Mouse (Mus musculus): ENCODE data around the gene Pex26. TPM values are rescaled to one million over a fixed set of nuclear protein-coding genes. Genes with fewer than 3 reads are reported as not detected.

Gene Pex26
- total and polyA plus RNA-seq, 3 experiments = 6.9 to 9.9 TPM; not detected in 1

- TF ChIP-seq NRF1 (IDR thresholded peaks at IDR 0.05; ENCODE audit: insufficient read depth, low read depth, low read length, poor library complexity, severe bottlenecking) (no peak), RCOR1 (IDR thresholded peaks at IDR 0.05; ENCODE audit: low read depth, low read length) (no peak), MXI1 (IDR thresholded peaks at IDR 0.05; ENCODE audit: low read depth, low read length) (no peak)
These were observed 59.7 kb downstream of the Pex26 start (continued) for GRCm38 (mm10) chr6:121243161-121243560.

DNA sequence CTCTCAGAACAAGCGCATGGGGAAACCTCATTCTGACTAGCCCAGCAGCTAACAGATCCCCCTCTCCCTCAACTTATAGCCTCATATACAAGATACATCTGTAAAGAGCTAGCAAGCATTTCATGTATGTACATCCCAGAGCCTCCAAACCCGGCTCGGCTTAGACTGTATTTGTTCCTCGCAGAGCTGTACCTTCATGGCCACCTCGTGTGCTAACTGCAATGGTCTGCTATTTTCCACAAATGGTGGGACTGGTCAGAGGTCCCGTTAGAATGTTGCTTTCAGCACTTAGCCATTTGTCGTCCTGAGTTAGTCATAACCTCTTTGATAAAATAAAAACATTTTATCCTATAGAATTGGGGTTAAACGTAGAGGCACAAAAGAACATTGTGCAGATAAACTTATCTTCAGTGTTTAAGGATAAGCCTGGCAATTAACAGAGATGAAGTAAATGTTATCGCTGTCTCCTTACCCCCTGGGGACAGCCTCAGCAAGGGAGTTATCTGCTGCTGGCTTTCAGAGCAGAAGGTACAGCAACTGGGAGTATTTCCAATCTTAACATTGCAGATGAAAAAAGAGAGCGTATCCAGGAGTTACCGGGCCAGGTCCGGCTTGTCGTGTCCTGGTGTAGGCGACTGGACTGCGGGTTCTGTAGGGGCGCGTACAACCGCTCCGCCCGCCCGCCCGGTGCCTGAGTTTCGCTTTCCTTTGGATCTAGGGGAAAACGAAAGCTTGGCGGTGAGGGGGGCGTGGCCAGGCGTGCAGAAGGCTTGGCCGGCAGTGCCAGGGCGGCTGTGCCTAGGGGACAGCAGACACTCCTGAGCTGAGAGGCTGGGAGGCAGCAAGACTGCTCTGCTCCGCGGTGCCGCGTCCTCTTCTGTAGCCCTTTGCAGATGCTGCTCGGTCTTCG, 61.9 kb downstream of the Pex26 start, which contains the start of gene Usp18:
Gene Usp18 (plus strand): TSS at position 780 of the 910 bp plus-strand sequence.
- TF ChIP-seq MXI1 (IDR thresholded peaks at IDR 0.05; ENCODE audit: low read depth, low read length) = peak; percentile 62
- TF ChIP-seq TBP (IDR thresholded peaks at IDR 0.05; ENCODE audit: low read depth, low read length) = 0 out of 2 replicates have a peak, but pooled peaks have one; percentile 46
- peak; percentile 84 for TF ChIP-seq GATA1 (IDR thresholded peaks at IDR 0.05; ENCODE audit: low read depth, low read length)
- no peak for TF ChIP-seq POLR2AphosphoS2 (IDR thresholded peaks at IDR 0.05; ENCODE audit: low read length)
- peak; percentile 24 to 36; a peak in 1 of 4 replicates for TF ChIP-seq POLR2A (IDR thresholded peaks at IDR 0.05; ENCODE audit: control insufficient read depth in 1 of 2, insufficient read depth in 1 of 2, low read depth in 1 of 2, low read length in 2 of 2, poor library complexity in 1 of 2)
- TF ChIP-seq ETS1 (IDR thresholded peaks at IDR 0.05; ENCODE audit: low read depth, low read length) = peak; percentile 77
- TF ChIP-seq TCF12 (IDR thresholded peaks at IDR 0.05; ENCODE audit: low read depth, low read length) = peak; percentile 85
- peak; percentile 70 to 74 for TF ChIP-seq EP300 (IDR thresholded peaks at IDR 0.05; ENCODE audit: low read depth in 1 of 2, low read length in 2 of 2)
- no peak; the same call in 1 of the 2 replicates for TF ChIP-seq RCOR1 (IDR thresholded peaks at IDR 0.05; ENCODE audit: low read depth, low read length)
- no peak for TF ChIP-seq USF1 (IDR thresholded peaks at IDR 0.05; ENCODE audit: low read depth, low read length)
- 0 out of 2 replicates have a peak, but pooled peaks have one; percentile 9 for TF ChIP-seq HCFC1 (IDR thresholded peaks at IDR 0.05; ENCODE audit: low read depth, low read length)
- peak; percentile 31; the same call in 1 of the 2 replicates for TF ChIP-seq TAL1 (IDR thresholded peaks at IDR 0.05; ENCODE audit: low read length)
- peak; percentile 61 for TF ChIP-seq SIN3A (IDR thresholded peaks at IDR 0.05; ENCODE audit: low read length)
- Histone ChIP-seq H3K4me1 (ENCODE audit: control insufficient read depth in 1 of 2, insufficient read depth in 2 of 2, low read length in 2 of 2) (peaks cover 6 to 10% of the 10 kb centered on the region in 2 experiments), H3K27me3 (ENCODE audit: control insufficient read depth in 1 of 2, insufficient read depth in 2 of 2, low read length in 2 of 2) (no peaks in the 10 kb centered on the region), H3K79me2 (ENCODE audit: control insufficient read depth, insufficient read depth, low read length, poor library complexity) (no peaks in the 10 kb centered on the region), H3K9ac (ENCODE audit: control insufficient read depth, low read depth, low read length, poor library complexity, severe bottlenecking) (peak within 1 kb of the TSS; percentile 55), H3K27ac (ENCODE audit: control insufficient read depth, low read depth, low read length) (peak within 1 kb of the TSS; percentile 48), H3K4me3 (ENCODE audit: control insufficient read depth in 1 of 2, insufficient read depth in 1 of 2, low read depth in 2 of 2, low read length in 2 of 2) (peak within 1 kb of the TSS; percentile 62 to 70), H3K36me3 (ENCODE audit: control insufficient read depth in 1 of 2, insufficient read depth in 2 of 2, low read length in 2 of 2) (peaks cover 0 to 12% of the 10 kb centered on the region in 2 experiments; a peak in 2 of 4 replicates), H3K9me3 (replicated peaks; ENCODE audit: insufficient read depth, low read length) (no peaks in the 10 kb centered on the region)
- DNase-seq (ENCODE audit: low read depth, low spot score) = peak; percentile 84

- no peak for DNase-seq (ENCODE audit: low read depth, low spot score)
- Histone ChIP-seq H3K27ac (ENCODE audit: control insufficient read depth, low read depth, low read length) (peak overlapping the region; percentile 47; the same call in 1 of the 2 replicates), H3K36me3 (ENCODE audit: control insufficient read depth in 1 of 2, insufficient read depth in 2 of 2, low read length in 2 of 2) (peaks cover 0 to 13% of the 10 kb centered on the region in 2 experiments; a peak in 2 of 4 replicates), H3K9me3 (replicated peaks; ENCODE audit: insufficient read depth, low read length) (no peaks in the 10 kb centered on the region), H3K79me2 (ENCODE audit: control insufficient read depth, insufficient read depth, low read length, poor library complexity) (no peaks in the 10 kb centered on the region), H3K9ac (ENCODE audit: control insufficient read depth, low read depth, low read length, poor library complexity, severe bottlenecking) (peak overlapping the region; percentile 55), H3K4me1 (ENCODE audit: control insufficient read depth in 1 of 2, insufficient read depth in 2 of 2, low read length in 2 of 2) (peaks cover 10 to 11% of the 10 kb centered on the region in 2 experiments), H3K4me3 (ENCODE audit: control insufficient read depth in 1 of 2, insufficient read depth in 1 of 2, low read depth in 2 of 2, low read length in 2 of 2) (peak overlapping the region; percentile 62 to 70), H3K27me3 (ENCODE audit: control insufficient read depth in 1 of 2, insufficient read depth in 2 of 2, low read length in 2 of 2) (no peaks in the 10 kb centered on the region)
- TF ChIP-seq GABPA (IDR thresholded peaks at IDR 0.05; ENCODE audit: low read depth, low read length) (no peak), CTCF (IDR thresholded peaks at IDR 0.05 in 2 of 3, conservative IDR thresholded peaks at IDR 0.05 in 1 of 3; ENCODE audit: control insufficient read depth in 1 of 3, insufficient read depth in 1 of 3, low read depth in 2 of 3, low read length in 3 of 3, poor library complexity in 1 of 3, severe bottlenecking in 1 of 3) (no peak), KAT2A (conservative IDR thresholded peaks at IDR 0.05; ENCODE audit: low read depth, low read length) (no peak), ZNF384 (IDR thresholded peaks at IDR 0.05; ENCODE audit: low read depth, low read length) (no peak), ZKSCAN1 (IDR thresholded peaks at IDR 0.05; ENCODE audit: low read depth, low read length) (no peak), USF1 (IDR thresholded peaks at IDR 0.05; ENCODE audit: low read depth, low read length) (no peak), BHLHE40 (IDR thresholded peaks at IDR 0.05; ENCODE audit: borderline replicate concordance, low read depth, low read length) (no peak), TAL1 (IDR thresholded peaks at IDR 0.05; ENCODE audit: low read length) (no peak), SIN3A (IDR thresholded peaks at IDR 0.05; ENCODE audit: low read length) (no peak), MYB (IDR thresholded peaks at IDR 0.05; ENCODE audit: low read depth, low read length) (no peak), TBP (IDR thresholded peaks at IDR 0.05; ENCODE audit: low read depth, low read length) (no peak), ZC3H11A (IDR thresholded peaks at IDR 0.05; ENCODE audit: low read depth, low read length) (no peak), UBTF (IDR thresholded peaks at IDR 0.05; ENCODE audit: borderline replicate concordance, insufficient read depth, low read depth, low read length) (no peak), MXI1 (IDR thresholded peaks at IDR 0.05; ENCODE audit: low read depth, low read length) (no peak), MYC (IDR thresholded peaks at IDR 0.05; ENCODE audit: low read depth, low read length) (no peak), POLR2A (IDR thresholded peaks at IDR 0.05; ENCODE audit: control insufficient read depth in 1 of 2, insufficient read depth in 1 of 2, low read depth in 1 of 2, low read length in 2 of 2, poor library complexity in 1 of 2) (no peak), TCF12 (IDR thresholded peaks at IDR 0.05; ENCODE audit: low read depth, low read length) (no peak), RCOR1 (IDR thresholded peaks at IDR 0.05; ENCODE audit: low read depth, low read length) (no peak), ZMIZ1 (IDR thresholded peaks at IDR 0.05; ENCODE audit: low read depth, low read length) (no peak)
These were observed 62.5 kb downstream of the Pex26 start for GRCm38 (mm10) chr6:121246037-121246361.

Data from MEL (cell line).